Mouse (Mus musculus): ENCODE measurements around the gene Nfam1.

Nfam1 gene

GRCm38 (mm10) chr15:83040156-83040555 lies 7.0 kb upstream of the Nfam1 start:
- intact Hi-C loops (cut with DNase I), result no loop called here

GRCm38 (mm10) chr15:83038812-83039211 lies 5.7 kb upstream of the Nfam1 start:
- intact Hi-C loops (cut with DNase I), result loop anchor here (5.0 kb wide), 3 partner anchors 112 to 168 kb away; no protein-coding TSS in a partner anchor

GRCm38 (mm10) chr15:83037755-83038483 lies 4.8 kb upstream of the Nfam1 start:
- intact Hi-C loops (cut with DNase I), result loop anchor here (2.0 to 5.0 kb wide), 5 partner anchors 111 to 233 kb away; no protein-coding TSS in a partner anchor

GRCm38 (mm10) chr15:83036900-83037519 lies 3.9 kb upstream of the Nfam1 start:
- intact Hi-C loops (cut with DNase I), result loop anchor here (2.0 to 5.0 kb wide), 5 partner anchors 110 to 232 kb away; no protein-coding TSS in a partner anchor

GRCm38 (mm10) chr15:83036089-83036488 lies 3.0 kb upstream of the Nfam1 start:
- intact Hi-C loops (cut with DNase I), result loop anchor here (2.0 to 5.0 kb wide), 5 partner anchors 109 to 231 kb away; no protein-coding TSS in a partner anchor

GRCm38 (mm10) chr15:83034275-83034977 lies 1.3 kb upstream of the Nfam1 start:
- intact Hi-C loops (cut with DNase I), result no loop called here

- intact Hi-C loops (cut with DNase I), result no loop called here
Observed at GRCm38 (mm10) chr15:83030884-83031283, 2.2 kb downstream of the Nfam1 start.

- intact Hi-C loops (cut with DNase I), result no loop called here
Observed at GRCm38 (mm10) chr15:83029725-83030718, 3.1 kb downstream of the Nfam1 start.

- intact Hi-C loops (cut with DNase I), result no loop called here
Observed at GRCm38 (mm10) chr15:83026129-83026528, 7.0 kb downstream of the Nfam1 start.

GRCm38 (mm10) chr15:83025041-83025760 lies 7.9 kb downstream of the Nfam1 start:
- intact Hi-C loops (cut with DNase I), result no loop called here

- intact Hi-C loops (cut with DNase I), result no loop called here
Observed at GRCm38 (mm10) chr15:83022947-83023346, 10.2 kb downstream of the Nfam1 start.

GRCm38 (mm10) chr15:83010990-83011664 lies 22.0 kb downstream of the Nfam1 start:
- intact Hi-C loops (cut with DNase I), result no loop called here

- intact Hi-C loops (cut with DNase I), result no loop called here
Observed at GRCm38 (mm10) chr15:83010423-83010822, 22.7 kb downstream of the Nfam1 start.

- intact Hi-C loops (cut with DNase I), result no loop called here
Observed at GRCm38 (mm10) chr15:83009532-83009931, 23.6 kb downstream of the Nfam1 start.

GRCm38 (mm10) chr15:83008761-83009423 lies 24.2 kb downstream of the Nfam1 start:
- intact Hi-C loops (cut with DNase I), result no loop called here

GRCm38 (mm10) chr15:83007346-83007920 lies 25.7 kb downstream of the Nfam1 start:
- intact Hi-C loops (cut with DNase I), result no loop called here

GRCm38 (mm10) chr15:83002665-83003548 lies 30.2 kb downstream of the Nfam1 start:
- intact Hi-C loops (cut with DNase I), result no loop called here

GRCm38 (mm10) chr15:82998811-82999221 lies 34.3 kb downstream of the Nfam1 start:
- intact Hi-C loops (cut with DNase I), result no loop called here
